Mouse (Mus musculus) mesoderm, embryonic 11.5 days (tissue): ENCODE results near the gene Nasp.

Experiments used
- DNase-seq: peaks from one replicate; pipeline ENCODE4 v3.0.0-alpha.2; 2012; ENCODE audit warnings: low read depth, low spot score

The Nasp gene

DNA sequence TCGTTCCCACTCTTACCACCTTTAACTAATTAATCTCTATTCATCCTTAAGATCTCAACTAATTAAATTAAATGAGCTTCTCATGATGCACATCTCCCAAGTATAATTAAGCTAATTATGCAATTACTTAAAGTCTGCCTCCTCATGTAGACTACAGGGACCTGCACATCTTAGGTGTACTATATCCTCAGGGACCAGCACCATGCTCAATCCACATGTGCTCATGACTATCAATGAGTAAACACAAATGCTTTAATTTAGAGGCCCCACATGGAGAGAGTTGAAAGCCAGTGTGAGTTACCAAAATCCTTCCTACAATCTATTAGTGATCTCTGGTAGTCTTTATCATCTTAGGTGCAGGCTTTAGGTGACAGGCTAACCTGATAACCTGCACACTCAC is 7.5 kb upstream of the Nasp start:
- DNase-seq = no peak

DNA sequence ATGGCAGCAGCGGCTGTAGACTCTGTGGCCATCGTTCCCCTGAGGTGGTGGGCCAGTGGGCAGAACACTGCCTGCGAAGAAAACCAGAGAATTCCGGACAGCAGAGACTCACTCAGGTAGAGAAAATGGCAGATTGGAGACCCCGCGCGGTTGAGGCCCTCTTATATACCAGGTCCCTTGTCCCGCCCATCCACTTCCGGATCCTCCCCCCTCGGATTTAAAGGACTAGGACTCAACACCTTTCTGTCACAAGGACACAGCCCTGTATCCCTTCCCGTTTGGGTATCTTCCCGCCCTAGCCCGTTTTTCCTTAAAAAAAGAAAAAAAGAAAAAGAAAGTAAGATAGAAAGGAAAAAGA is 403 bp downstream of the Nasp start:
- peak; percentile 93 for DNase-seq

DNA sequence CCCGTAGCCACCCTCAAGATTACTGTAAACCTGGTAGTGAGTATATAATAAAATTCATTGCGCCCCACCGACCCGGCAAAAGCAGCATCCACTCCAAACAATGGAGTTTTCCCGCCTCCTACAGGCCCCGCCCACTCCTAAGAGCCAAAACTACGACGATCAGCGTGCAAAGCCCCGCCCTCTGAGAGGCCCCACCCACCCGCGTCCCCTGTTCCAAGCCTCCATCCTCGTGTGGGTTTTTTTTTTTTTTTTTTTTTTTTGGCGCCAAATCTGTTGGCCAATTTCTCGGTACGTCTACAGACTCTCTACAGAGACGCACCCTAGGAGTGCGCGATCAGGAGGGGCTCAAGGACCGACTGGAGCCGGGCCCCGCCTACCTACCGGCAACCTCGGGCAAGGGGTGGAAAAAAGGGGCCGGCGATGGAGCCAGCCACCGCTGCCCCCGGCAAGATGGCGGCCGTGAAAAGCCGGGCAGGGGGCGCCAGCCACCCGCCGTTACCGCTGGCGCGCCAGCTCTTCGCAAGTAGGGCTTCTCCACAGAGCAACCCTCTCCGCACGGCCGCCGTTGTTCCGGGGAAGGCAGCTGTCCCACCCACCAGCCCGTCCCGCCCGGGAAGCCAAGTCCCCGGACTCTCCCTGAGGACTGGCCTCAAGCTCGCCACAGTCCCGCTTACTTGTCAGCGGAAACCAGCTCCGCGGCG is 933 bp downstream of the Nasp start:
- DNase-seq = peak; percentile 95

DNA sequence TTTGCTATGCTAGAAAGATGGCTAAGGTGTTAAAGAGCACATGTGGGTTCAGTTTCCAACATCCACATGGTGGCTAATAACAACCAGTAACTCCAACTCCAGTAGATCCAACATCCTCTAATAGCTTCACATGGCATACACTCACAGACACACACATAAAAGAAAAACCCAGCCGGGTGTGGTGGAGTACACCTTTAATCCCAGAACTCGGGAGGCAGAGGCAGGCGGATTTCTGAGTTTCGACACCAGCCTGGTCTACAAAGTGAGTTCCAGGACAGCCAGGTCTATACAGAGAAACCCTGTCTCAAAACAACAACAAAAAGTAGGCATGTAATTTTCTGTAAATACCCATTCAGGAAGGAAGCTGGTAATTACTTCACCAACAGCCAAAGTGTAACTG is 2.9 kb downstream of the Nasp start:
- DNase-seq = no peak

GRCm38 (mm10) chr4:116615237-116615636 is 12.5 kb downstream of the Nasp start:
- DNase-seq = no peak

DNA sequence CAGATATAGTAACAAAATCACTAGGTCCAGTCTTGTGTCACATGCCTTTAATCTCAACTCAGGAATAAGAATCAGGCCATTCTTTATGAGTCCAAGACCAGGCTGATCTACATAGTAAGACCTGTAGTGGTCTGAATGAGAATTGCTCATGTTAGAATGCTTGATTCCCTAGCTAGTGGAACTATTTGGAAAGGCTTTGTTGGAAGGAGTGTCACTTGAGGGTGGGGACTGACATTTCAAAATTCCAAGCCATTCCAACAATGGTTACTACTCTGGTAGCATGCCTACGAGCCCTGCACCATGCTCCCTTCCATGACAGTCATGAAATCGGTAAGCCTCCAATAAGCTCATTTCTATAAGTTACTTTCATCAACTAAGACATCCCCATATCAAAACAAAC is 15.1 kb downstream of the Nasp start:
- DNase-seq = no peak

DNA sequence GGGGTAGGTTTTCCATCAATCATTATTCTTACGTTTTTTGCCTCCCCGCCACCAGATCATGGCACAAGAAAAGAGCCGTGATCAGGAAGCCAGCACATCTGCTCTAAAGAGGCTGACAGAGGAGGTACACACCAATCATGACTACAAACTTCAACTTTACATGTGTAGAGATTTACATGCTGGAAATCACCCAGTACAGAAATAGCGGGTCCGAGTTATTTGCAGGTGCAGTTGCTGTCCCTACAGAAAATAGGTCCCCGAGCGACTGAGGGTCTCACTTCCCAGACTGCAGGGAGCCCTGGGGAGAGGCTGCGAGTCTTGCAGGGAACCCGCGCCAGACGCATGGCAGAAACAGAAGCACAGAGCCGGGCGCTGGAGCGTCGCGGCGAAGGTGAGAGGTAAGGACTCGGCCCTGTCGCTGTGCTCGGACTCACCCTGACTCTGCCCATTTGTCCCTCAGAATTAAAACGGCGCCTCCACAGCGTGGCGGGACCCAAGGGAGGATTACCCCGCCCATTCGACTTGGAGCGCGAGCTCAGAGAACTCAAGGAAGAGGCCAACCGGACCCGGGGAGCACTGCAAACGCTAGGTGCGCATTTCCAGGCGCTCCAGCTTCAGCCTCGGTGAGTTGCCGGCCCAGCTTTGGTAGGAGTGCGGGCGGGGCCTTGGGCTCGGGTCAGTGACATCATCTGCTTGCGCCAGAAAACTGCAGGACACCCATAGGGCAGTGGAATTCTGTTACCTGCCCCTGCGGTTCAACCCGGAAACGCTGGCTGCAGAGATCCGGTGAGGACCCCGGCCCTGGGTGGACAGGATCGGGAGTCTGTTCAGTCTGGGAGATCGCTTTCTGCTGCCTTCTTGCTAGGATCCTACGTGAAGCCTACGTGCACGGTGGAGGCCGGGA is 30.5 kb downstream of the Nasp start:
- DNase-seq = peak; percentile 93

DNA sequence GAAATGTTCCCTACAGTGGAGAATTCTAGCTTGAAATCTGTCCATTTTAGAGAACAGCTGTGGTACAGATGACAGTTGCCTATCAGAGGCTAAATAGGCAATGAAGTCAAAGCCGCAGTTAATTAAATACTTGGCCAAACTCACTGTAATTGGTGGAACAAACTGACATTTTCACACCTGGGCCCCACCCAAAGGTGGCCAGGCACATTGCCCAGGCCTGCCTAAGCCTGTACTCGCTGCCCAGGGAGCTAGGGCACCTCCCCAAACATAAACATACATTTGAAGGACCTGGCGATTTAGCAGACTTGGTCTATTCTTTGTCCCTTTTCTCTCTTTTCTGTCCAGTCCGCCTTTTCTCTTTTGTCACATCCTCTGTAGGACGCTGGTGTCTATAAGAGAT is 31.4 kb downstream of the Nasp start, which contains the start of gene Ccdc17:
Gene Ccdc17, plus strand, starts transcription at position 276 of the 400 bp plus-strand sequence.
- DNase-seq = no peak

DNA sequence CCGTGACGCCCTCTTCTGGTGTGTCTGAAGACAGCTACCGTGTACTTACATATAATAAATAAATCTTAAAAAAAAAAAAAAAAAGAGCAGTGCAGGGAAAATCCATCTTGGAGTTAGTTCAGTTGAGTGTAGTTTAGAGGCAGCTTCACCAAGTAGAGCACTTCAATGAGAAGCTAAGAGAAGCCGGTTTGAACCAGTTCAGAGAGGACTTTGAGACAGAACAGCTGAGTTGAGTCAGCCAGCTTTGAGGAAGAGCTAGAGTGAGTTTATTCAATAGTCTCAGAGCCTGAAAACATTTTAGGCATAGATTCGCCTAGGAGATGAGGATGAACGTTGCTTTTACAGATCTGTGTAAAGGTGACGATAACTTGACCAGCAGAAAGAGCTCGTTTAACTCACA is 31.9 kb downstream of the Nasp start:
- no peak for DNase-seq

DNA sequence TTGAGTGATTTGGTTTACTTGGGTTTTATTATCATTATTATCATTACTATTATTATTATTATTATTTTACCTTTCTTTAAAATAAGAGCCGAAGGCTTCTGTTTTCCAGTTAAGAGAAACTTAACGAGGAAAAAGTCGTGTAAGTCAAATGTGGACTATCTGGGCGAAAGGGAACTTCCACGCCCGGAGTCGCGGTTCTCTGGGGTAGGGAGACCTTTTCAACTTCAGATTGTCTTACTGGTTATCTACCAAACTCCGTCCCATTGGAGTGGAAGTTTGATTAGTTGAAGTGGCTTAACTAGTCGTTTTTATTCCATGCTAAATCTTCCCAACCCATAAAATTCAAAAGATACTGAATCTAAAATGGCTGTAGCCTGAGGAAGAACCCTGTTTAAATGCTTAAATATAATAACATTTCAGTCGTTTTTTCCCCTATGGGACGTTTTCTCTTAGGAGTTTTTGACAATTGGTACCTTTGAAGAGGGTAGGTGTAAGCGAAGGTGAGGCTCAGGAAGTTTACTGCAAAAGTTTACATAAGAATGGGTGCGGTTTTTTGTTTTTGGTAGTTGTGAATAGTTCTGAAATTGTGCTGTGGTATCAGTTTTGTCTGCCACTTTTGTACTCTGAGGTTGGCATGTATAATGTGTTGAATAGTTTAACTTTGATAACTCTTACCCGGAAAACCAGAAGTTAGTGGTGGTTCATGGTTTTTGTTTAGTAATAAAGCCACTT is 69.4 kb downstream of the Nasp start:
- DNase-seq = no peak

DNA sequence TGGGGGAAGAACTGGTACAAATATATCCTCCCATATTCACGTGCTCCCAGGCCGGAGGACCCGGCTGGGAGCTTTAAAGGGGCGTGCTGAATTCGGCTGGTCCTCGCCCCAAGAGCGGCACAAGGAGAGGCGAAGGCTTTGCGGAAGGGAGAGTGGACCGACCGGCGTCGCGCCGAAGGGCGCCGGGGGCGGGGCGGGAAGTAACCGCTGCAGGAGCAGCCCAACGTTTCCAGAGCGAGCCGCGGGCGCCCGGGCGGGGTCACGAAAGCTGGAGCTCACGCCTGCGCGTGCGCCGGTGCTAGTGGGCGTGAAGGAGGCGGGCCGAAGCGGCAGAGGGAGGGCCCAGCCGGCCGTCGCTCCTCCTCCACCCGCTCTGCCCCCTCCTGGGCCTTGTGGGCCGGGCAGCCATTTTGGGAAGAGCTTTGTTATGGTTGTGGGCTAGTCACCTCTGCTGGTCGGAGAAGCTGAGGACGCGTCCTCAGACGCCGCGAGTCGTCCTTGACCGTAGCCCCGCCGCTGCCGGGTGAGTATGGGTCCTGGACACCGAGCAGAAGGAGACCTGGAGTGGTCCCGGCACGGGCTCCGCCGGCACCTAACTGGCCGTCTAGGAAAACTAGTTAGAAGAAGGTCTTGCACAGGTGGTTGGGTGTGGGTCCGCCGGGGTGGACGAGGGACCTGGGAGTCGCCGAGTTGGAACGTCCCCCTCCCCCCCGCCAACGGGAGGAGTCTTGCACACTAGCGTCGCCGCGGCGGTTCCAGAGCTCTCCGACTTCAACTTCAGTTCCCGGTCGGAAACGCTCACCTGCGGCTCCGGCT is 70.2 kb downstream of the Nasp start, which contains the start of gene Gpbp1l1:
Gene Gpbp1l1, plus strand, starts transcription at position 353 of the 816 bp plus-strand sequence.
- peak; percentile 96 for DNase-seq

- DNase-seq = peak; percentile 91
Measured at GRCm38 (mm10) chr4:116556561-116557305, 71.0 kb downstream of the Nasp start.

DNA sequence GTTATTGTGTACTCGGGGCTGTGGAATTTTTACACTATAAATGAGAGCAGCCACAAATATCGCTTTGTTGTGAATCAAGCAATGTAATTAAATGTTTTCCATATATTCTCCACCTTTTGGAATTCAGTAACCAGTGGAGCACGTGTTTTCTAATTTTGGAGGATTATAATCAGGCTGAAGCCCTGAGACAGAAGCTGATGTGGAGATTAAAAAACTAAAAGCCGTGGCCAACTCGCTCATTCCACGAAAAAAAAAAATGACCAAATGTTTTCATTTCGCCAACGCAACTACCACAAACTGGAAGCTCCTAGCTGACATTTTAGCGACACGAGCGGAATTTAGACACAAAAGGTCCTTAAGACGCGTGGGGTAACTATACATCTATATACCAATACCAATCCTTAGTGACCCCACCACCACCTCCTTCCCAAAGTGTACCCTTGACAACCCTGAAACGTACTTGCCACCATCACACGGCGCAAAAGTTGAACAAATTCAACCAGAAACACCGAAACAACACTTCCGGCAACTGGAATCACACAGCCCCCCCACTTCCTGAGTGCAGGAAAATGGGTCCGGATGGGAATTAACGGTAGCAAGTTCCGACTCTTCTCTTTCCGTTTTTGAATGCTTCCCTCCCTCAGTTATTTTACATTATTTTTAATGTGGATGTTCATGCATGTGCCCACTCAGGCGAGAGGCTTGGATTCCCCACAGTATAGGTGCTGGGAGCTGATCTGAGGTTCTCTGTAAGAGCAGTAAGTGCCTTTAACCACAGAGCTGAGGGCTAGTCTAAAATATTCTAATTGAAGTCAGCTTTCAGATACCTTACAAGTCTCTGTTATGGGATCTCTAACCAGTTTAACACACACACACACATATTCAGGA is 72.1 kb downstream of the Nasp start, which contains the start of gene Tmem69:
Gene Tmem69, minus strand, starts transcription at position 524 of the 888 bp plus-strand sequence.
- peak; percentile 78 for DNase-seq

DNA sequence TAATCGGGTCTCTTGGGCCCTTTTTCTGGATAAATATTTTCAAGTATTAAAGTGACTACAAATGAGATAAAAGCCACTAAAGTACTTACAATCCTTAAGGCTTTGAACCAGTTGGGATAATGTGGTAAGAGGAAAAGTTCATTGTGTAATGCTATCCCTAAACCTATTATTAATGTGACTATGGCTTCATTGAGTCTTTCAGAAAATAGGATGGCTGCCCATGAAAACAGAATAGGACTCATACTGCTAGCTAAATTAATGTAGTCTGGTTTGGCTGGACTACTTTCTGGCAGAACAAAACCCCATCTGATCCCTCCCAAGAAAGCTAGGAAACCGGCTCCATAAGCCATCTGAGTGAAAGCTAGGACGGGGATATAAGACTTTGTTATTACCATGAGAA is 74.7 kb downstream of the Nasp start:
- DNase-seq = no peak
